Mouse (Mus musculus) neural tube, embryonic 12.5 days (tissue): ENCODE results near the gene Riok1. TPM values are rescaled to one million over a fixed set of nuclear protein-coding genes. Genes with fewer than 3 reads are reported as not detected.

Source experiments
- ATAC-seq: fragments of 200-750 bp; cut with Nextera tagmentation; 2 replicates; pipeline ENCODE4 v1.8.0; 2017; ENCODE audit warnings: low read depth, mild to moderate bottlenecking, moderate TSS enrichment, moderate library complexity; ENCODE audit not compliant: low FRiP score
- H3K27ac ChIP-seq: fragments of 300-500 bp; sonication (generic); 2 replicates; pipeline ENCODE4 v1.5.1; 2016
- H3K27me3 ChIP-seq: fragments of 300-500 bp; sonication (generic); replicated peaks from 2 replicates; pipeline ENCODE4 v1.6.1; 2016; ENCODE audit warnings: mild to moderate bottlenecking
- H3K36me3 ChIP-seq: fragments of 300-500 bp; sonication (generic); 2 replicates; pipeline ENCODE4 v1.6.1; 2016; ENCODE audit warnings: mild to moderate bottlenecking
- H3K4me1 ChIP-seq: fragments of 300-500 bp; sonication (generic); 2 replicates; pipeline ENCODE4 v1.6.1; 2016
- H3K4me2 ChIP-seq: fragments of 300-500 bp; sonication (generic); replicated peaks from 2 replicates; pipeline ENCODE4 v1.6.1; 2016; ENCODE audit warnings: mild to moderate bottlenecking
- H3K4me3 ChIP-seq: fragments of 300-500 bp; sonication (generic); 2 replicates; pipeline ENCODE4 v1.5.1; 2016
- H3K9ac ChIP-seq: fragments of 300-500 bp; sonication (generic); 2 replicates; pipeline ENCODE4 v1.6.1; 2016; ENCODE audit warnings: mild to moderate bottlenecking
- H3K9me3 ChIP-seq: fragments of 300-500 bp; sonication (generic); 2 replicates; pipeline ENCODE4 v1.6.1; 2016; ENCODE audit warnings: mild to moderate bottlenecking
- WGBS: fragments of 180-500 bp; shearing (Covaris S2); methylation state at CpG from one replicate; pipeline ENCODE4 v1.1.7; 2016; 5-methylcytosine and 5-hydroxymethylcytosine counted together
- polyA plus RNA-seq: library from polyadenylated mRNA; unstranded; fragments of >200 nt; fragmentation: Nextera tagmentation; extraction: Ambion mirVana; gene quantifications from 2 replicates; pipeline ENCODE4 v1.2.1, GENCODE M21; 2016

Gene Riok1
- polyA plus RNA-seq, 1 experiment from 2014 or later = 60.7 TPM

DNA sequence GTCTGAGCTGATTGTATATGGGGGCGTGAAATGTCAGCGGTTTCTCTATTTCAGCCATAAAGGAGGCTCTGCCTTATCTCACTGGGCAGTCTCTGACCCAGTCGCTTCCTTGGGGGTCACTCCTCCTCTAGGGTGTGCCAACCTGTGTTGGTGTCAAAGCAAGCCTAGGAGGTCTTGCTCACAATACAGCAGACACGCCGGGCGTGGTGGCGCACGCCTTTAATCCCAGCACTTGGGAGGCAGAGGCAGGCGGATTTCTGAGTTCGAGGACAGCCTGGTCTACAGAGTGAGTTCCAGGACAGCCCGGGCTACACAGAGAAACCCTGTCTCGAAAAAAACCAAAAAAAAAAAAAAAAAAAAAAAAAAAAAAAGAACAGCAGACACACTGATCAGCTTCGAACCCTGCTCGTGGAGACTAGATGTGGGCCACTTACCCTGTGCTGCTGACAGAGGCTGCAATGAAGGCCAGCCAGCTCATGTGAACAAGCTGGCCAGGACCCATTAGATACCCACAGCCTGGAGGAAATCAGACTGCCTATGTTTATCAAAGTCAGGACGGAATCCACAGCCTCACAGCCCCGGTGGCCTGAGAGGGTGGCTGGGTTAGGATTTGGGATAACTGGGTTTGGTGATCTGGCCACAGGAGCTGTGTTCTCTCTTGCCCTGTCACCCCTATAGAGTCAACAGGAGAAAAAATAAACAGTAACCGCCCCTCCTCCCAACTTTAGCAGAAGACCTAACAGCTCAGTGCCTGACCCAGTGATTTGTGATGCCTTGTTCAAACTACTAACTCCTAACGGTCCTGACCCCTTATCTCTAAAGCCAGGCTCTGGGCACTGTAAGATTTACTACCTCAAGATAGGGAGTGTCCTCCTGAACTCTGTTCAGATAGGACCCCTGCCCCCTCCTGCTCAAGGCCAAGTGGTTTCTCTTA lies 36.8 kb downstream of the Riok1 start:
- no peak overlapping the region for H3K27ac ChIP-seq
- no peaks in the 10 kb centered on the region for H3K4me1 ChIP-seq
- no peak for ATAC-seq
- no peak overlapping the region for H3K9ac ChIP-seq
- 84% methylated on average over 18 of the region's 18 CpGs for WGBS
- H3K27me3 ChIP-seq = no peaks in the 10 kb centered on the region
- no peaks in the 10 kb centered on the region for H3K36me3 ChIP-seq
- no peak overlapping the region for H3K4me3 ChIP-seq
- no peaks in the 10 kb centered on the region for H3K9me3 ChIP-seq
- H3K4me2 ChIP-seq = no peak overlapping the region

DNA sequence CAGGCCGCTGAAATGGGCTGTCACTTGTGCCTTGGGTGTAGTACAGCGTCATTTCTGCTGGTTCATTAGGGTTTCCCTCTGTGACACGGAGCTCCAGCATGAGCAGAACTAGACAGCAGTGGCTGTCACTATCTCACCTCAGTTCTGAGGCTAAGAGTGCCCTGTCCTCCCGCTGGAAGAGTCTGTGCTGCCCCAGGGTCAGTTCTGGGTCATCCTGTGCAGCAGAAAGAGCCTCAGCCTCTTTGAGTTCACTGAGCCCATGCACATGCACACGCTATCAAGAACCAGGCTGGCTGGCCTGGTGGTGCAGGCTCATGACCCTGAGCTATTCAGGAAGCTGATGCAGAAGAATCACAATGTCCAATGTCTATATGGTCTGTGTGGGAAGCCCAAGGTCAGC lies 37.6 kb downstream of the Riok1 start:
- Histone ChIP-seq H3K4me2 (no peak overlapping the region), H3K36me3 (no peaks in the 10 kb centered on the region), H3K27ac (no peak overlapping the region), H3K4me1 (no peaks in the 10 kb centered on the region), H3K9ac (no peak overlapping the region), H3K27me3 (no peaks in the 10 kb centered on the region), H3K9me3 (no peaks in the 10 kb centered on the region), H3K4me3 (no peak overlapping the region)
- ATAC-seq = no peak
- WGBS = 63% methylated on average over 5 of the region's 5 CpGs

GRCm38 (mm10) chr13:38077113-38077512 lies 40.3 kb downstream of the Riok1 start:
- Histone ChIP-seq H3K27me3 (no peaks in the 10 kb centered on the region), H3K27ac (no peak overlapping the region), H3K4me3 (no peak overlapping the region), H3K36me3 (no peaks in the 10 kb centered on the region), H3K4me1 (no peaks in the 10 kb centered on the region), H3K9me3 (no peaks in the 10 kb centered on the region), H3K9ac (no peak overlapping the region), H3K4me2 (no peak overlapping the region)
- 25% methylated on average over 11 of the region's 11 CpGs for WGBS
- ATAC-seq = no peak

- H3K4me2 ChIP-seq = no peak overlapping the region
- no peak for ATAC-seq
- no peak overlapping the region for H3K9ac ChIP-seq
- 44% methylated on average over 6 of the region's 6 CpGs for WGBS
- H3K9me3 ChIP-seq = no peaks in the 10 kb centered on the region
- no peak overlapping the region for H3K4me3 ChIP-seq
- H3K36me3 ChIP-seq = no peaks in the 10 kb centered on the region
- no peaks in the 10 kb centered on the region for H3K4me1 ChIP-seq
- no peak overlapping the region for H3K27ac ChIP-seq
- no peaks in the 10 kb centered on the region for H3K27me3 ChIP-seq
Measured at GRCm38 (mm10) chr13:38078836-38079235, 42.0 kb downstream of the Riok1 start.

DNA sequence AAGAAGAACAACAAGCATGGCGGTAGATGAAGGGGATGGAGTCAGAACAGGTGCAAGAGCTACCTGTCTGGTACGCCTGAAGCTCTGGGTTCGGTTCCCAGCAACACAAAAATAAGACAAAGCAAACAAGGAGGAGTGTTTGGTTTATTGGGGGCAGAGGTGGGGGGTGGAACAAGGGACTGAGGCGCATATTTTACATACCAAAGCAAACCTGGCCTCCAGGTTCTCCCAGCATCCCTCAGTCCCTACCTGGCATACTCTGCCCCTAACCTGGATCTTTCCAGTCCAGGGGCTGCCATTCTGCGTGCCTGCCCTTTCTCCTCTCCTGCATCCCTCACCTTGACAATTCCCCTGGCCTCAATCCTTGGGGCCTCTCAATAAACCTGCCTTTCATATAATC lies 42.6 kb downstream of the Riok1 start:
- Histone ChIP-seq H3K4me3 (no peak overlapping the region), H3K9me3 (no peaks in the 10 kb centered on the region), H3K4me1 (no peaks in the 10 kb centered on the region), H3K4me2 (no peak overlapping the region), H3K9ac (no peak overlapping the region), H3K27me3 (no peaks in the 10 kb centered on the region), H3K27ac (no peak overlapping the region), H3K36me3 (no peaks in the 10 kb centered on the region)
- 75% methylated on average over 5 of the region's 5 CpGs for WGBS
- no peak for ATAC-seq

DNA sequence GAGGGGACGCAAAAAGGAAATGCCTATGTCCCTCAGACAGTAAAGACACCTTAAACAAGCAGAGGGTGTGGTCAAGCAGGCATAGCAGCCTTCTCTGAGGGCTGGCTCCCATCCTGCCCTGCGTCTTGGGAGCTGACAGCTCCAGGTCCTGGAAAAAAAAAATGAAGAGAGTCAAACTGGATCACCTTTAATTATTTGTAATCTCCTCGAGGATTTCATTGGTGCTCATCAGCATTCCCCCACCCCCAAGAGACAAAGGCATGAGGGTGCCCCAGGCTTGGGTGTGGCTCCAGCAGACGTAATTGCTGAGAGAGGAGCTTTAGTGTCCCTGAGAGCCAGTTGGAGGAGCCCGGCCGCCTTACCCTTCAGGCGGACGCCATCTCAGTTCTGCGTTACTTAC lies 43.2 kb downstream of the Riok1 start:
- Histone ChIP-seq H3K4me1 (no peaks in the 10 kb centered on the region), H3K36me3 (no peaks in the 10 kb centered on the region), H3K27ac (no peak overlapping the region), H3K4me2 (no peak overlapping the region), H3K4me3 (no peak overlapping the region), H3K9me3 (no peaks in the 10 kb centered on the region), H3K27me3 (no peaks in the 10 kb centered on the region), H3K9ac (no peak overlapping the region)
- 39% methylated on average over 9 of the region's 9 CpGs for WGBS
- ATAC-seq = no peak

DNA sequence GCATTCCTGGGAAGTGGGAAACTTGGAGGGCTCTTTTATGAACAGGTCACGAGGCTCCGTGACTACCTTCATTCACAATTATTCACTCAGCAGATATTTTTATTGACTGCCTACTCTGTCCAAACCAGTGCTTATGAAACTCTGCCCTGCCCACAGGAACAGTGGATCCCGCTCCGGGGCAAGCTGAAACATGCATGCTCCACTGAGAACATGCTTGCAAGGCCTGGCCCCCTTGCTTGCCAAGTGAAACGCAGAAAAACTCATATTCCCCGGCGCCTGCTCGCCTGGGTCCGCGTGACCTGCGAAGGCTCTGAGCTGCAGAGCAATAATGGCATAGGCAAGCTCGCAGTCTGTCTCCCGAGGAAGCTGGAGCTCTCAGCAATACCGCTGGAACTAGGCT lies 43.9 kb downstream of the Riok1 start:
- H3K4me3 ChIP-seq = no peak overlapping the region
- no peaks in the 10 kb centered on the region for H3K4me1 ChIP-seq
- no peak overlapping the region for H3K27ac ChIP-seq
- no peak overlapping the region for H3K4me2 ChIP-seq
- H3K36me3 ChIP-seq = no peaks in the 10 kb centered on the region
- ATAC-seq = no peak
- no peaks in the 10 kb centered on the region for H3K27me3 ChIP-seq
- H3K9me3 ChIP-seq = no peaks in the 10 kb centered on the region
- WGBS = 87% methylated on average over 14 of the region's 14 CpGs
- no peak overlapping the region for H3K9ac ChIP-seq

GRCm38 (mm10) chr13:38081161-38081560 lies 44.4 kb downstream of the Riok1 start:
- Histone ChIP-seq H3K27me3 (no peaks in the 10 kb centered on the region), H3K9ac (no peak overlapping the region), H3K9me3 (no peaks in the 10 kb centered on the region), H3K4me2 (no peak overlapping the region), H3K27ac (no peak overlapping the region), H3K36me3 (no peaks in the 10 kb centered on the region), H3K4me3 (no peak overlapping the region), H3K4me1 (no peaks in the 10 kb centered on the region)
- 87% methylated on average over 7 of the region's 7 CpGs for WGBS
- ATAC-seq = no peak

DNA sequence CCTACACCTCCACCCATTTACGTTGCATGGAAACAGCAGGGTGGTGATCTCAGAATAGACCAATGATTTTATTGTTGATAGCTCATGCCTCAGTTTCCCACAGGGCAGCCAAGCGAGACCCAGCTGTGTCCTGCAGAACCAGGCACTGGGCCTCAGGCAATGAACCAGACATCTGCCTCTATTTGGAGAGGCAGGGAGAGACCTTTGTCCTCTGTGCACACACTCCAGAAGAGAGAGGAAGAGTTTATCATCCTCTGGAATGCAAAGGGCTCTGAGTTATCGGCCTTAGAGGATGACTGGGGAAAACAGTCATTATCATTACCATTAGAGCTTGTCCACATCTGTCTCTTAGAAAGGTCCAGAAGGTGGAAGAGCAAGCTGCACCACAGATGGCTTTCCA lies 49.9 kb downstream of the Riok1 start:
- no peaks in the 10 kb centered on the region for H3K36me3 ChIP-seq
- no peaks in the 10 kb centered on the region for H3K9me3 ChIP-seq
- no peak overlapping the region for H3K27ac ChIP-seq
- WGBS = 57% methylated on average over 3 of the region's 3 CpGs
- H3K27me3 ChIP-seq = no peaks in the 10 kb centered on the region
- no peak for ATAC-seq
- H3K4me2 ChIP-seq = no peak overlapping the region
- H3K4me3 ChIP-seq = no peak overlapping the region
- H3K4me1 ChIP-seq = no peaks in the 10 kb centered on the region
- H3K9ac ChIP-seq = no peak overlapping the region

GRCm38 (mm10) chr13:38088008-38088407 lies 51.2 kb downstream of the Riok1 start:
- Histone ChIP-seq H3K9ac (no peak overlapping the region), H3K27ac (no peak overlapping the region), H3K27me3 (no peaks in the 10 kb centered on the region), H3K4me3 (no peak overlapping the region), H3K9me3 (no peaks in the 10 kb centered on the region), H3K36me3 (no peaks in the 10 kb centered on the region), H3K4me1 (no peaks in the 10 kb centered on the region), H3K4me2 (no peak overlapping the region)
- WGBS = 87% methylated on average over 3 of the region's 3 CpGs
- ATAC-seq = no peak

DNA sequence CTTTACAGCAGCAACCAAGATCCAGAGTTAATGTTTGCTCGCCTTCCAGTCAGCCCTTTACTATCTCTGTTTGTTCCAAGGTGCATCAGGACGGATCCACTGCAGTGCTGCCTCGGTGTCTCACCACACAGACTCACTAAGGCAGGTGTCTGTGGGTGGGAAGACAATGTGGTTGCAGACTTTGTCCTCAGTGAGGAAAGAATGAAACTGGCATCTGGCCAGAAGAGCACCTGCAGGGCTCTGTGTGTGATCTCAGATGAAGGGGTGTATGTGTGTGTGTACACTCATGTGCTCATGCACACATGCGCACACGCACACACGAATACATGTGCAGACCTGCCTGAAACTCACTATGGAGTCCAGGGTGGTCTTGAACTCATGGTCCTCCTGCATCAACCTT lies 52.7 kb downstream of the Riok1 start:
- Histone ChIP-seq H3K9me3 (no peaks in the 10 kb centered on the region), H3K36me3 (no peaks in the 10 kb centered on the region), H3K4me1 (no peaks in the 10 kb centered on the region), H3K27ac (no peak overlapping the region), H3K4me2 (no peak overlapping the region), H3K4me3 (no peak overlapping the region), H3K9ac (no peak overlapping the region), H3K27me3 (no peaks in the 10 kb centered on the region)
- WGBS = 93% methylated on average over 6 of the region's 6 CpGs
- no peak for ATAC-seq

- H3K36me3 ChIP-seq = no peaks in the 10 kb centered on the region
- H3K4me3 ChIP-seq = no peak overlapping the region
- no peak overlapping the region for H3K4me2 ChIP-seq
- no peaks in the 10 kb centered on the region for H3K9me3 ChIP-seq
- H3K27me3 ChIP-seq = no peaks in the 10 kb centered on the region
- no peaks in the 10 kb centered on the region for H3K4me1 ChIP-seq
- ATAC-seq = no peak
- no peak overlapping the region for H3K27ac ChIP-seq
- H3K9ac ChIP-seq = no peak overlapping the region
- WGBS = 72% methylated on average over 4 of the region's 4 CpGs
Measured at GRCm38 (mm10) chr13:38089871-38090270, 53.1 kb downstream of the Riok1 start.

GRCm38 (mm10) chr13:38096207-38096606 lies 59.4 kb downstream of the Riok1 start:
- 79% methylated on average over 4 of the region's 4 CpGs for WGBS

More at GRCm38 (mm10) chr13:38096207-38096606, 59.4 kb downstream of the Riok1 start:
- H3K4me2 ChIP-seq = no peak overlapping the region
- H3K27ac ChIP-seq = no peak overlapping the region
- no peaks in the 10 kb centered on the region for H3K4me1 ChIP-seq
- no peak overlapping the region for H3K9ac ChIP-seq
- no peaks in the 10 kb centered on the region for H3K9me3 ChIP-seq
- no peak overlapping the region for H3K4me3 ChIP-seq
- no peak for ATAC-seq
- no peaks in the 10 kb centered on the region for H3K36me3 ChIP-seq
- no peaks in the 10 kb centered on the region for H3K27me3 ChIP-seq
